Comparison of ENCODE assay signal across 15 mouse cellular contexts in the genomic region with DNA sequence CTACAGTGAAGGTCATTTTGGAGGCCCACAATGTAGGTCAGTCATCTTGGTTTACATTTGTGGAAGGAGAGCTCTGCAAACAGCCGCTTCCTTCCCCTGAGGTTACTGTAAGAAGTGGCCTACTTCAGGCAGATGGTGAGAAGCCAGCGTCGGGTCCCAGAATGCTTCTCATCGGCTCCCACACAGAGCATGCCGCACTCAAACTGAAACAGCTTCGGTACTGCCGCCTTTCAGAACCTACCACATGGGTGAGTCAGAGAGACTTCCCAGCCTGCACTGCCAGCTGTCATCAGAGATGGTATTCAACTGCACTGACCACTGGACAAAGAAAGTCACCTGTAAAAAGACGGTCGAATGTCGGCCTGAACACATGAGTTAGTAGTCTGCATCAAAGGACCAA. TPM values are rescaled to one million over a fixed set of nuclear protein-coding genes. Genes with fewer than 3 reads are reported as not detected.
DNase-seq lines count a peak whose midpoint lies in the region; ATAC-seq and TF ChIP-seq lines count a peak whose summit lies in the region.
"Had no signal": no experiment of that assay in that cellular context is flagged by ENCODE, and none has a peak within 500 bp of the region (broad histone marks: within the 10 kb centered on the region; RNA-seq: fewer than 3 reads in every experiment).

No protein-coding gene starts in this region.

- no peak overlapping the region for H3K4me2 ChIP-seq in liver, embryonic 11.5 days
- H3K4me2 ChIP-seq: hindbrain, embryonic 15.5 days; midbrain, embryonic 12.5 days; neural tube, embryonic 13.5 days had no signal

- TF ChIP-seq CTCF in left cerebral cortex, adult 2 months (IDR thresholded peaks at IDR 0.05): no peak

- no peak overlapping the region for H3K4me3 ChIP-seq in left cerebral cortex, adult 2 months
- no peak overlapping the region for H3K4me3 ChIP-seq in liver, embryonic 11.5 days (ENCODE audit: low read depth, low read length)
- H3K4me3 ChIP-seq: heart, adult 2 months; hindbrain, embryonic 15.5 days; midbrain, embryonic 12.5 days; neural tube, embryonic 13.5 days had no signal

- H3K27ac ChIP-seq in left cerebral cortex, adult 2 months: no peak overlapping the region
- H3K27ac ChIP-seq in liver, embryonic 11.5 days (ENCODE audit: low read depth, low read length): no peak overlapping the region
- H3K27ac ChIP-seq: heart, adult 2 months; hindbrain, embryonic 15.5 days; midbrain, embryonic 12.5 days; neural tube, embryonic 13.5 days had no signal

- H3K9me3 ChIP-seq in liver, embryonic 11.5 days (ENCODE audit: control insufficient read depth, low read length): no peaks in the 10 kb centered on the region
- H3K9me3 ChIP-seq: hindbrain, embryonic 15.5 days; midbrain, embryonic 12.5 days; neural tube, embryonic 13.5 days had no signal

- DNase-seq in CD4-positive, CD25-positive, alpha-beta regulatory T cell, adult 2 months (ENCODE audit: low read depth, low spot score): peak; percentile 3
- peak; percentile 9 for DNase-seq in CD4-positive helper T cell, adult 2 months (ENCODE audit: low read depth, low spot score)
- DNase-seq in frontal cortex, postnatal 36 days (ENCODE audit: low spot score in 2 of 2): peak; percentile 43 to 67
- peak; percentile 15 to 59 for DNase-seq in left cerebral cortex, adult 2 months (ENCODE audit: extremely low spot score in 1 of 2, low spot score in 2 of 2)
- DNase-seq in liver, embryonic 11.5 days (ENCODE audit: low spot score): no peak
- no peak for DNase-seq in urinary bladder, postnatal 25 days (ENCODE audit: low spot score)
- DNase-seq in B cell, adult 2 months: no peak
- DNase-seq: heart, adult 2 months; kidney, postnatal 14 days had no signal

- WGBS in liver, embryonic 11.5 days: 80% methylated on average over 10 of the region's 10 CpGs

- H3K36me3 ChIP-seq in liver, embryonic 11.5 days (ENCODE audit: control insufficient read depth, insufficient read depth, low read length): no peaks in the 10 kb centered on the region
- H3K36me3 ChIP-seq: hindbrain, embryonic 15.5 days; midbrain, embryonic 12.5 days; neural tube, embryonic 13.5 days had no signal

- intact Hi-C loops in left cerebral cortex, adult 2 months (cut with DNase I): no loop called here

- ATAC-seq in CD4-positive, CD25-positive, alpha-beta regulatory T cell, adult 4 months: no peak
- ATAC-seq in liver, embryonic 11.5 days (replicated peaks; ENCODE audit: low FRiP score): no peak

- H3K27me3 ChIP-seq in liver, embryonic 11.5 days (replicated peaks; ENCODE audit: control insufficient read depth, insufficient read depth, low read length): no peaks in the 10 kb centered on the region
- H3K27me3 ChIP-seq: hindbrain, embryonic 15.5 days; midbrain, embryonic 12.5 days; neural tube, embryonic 13.5 days had no signal

- H3K9ac ChIP-seq in liver, embryonic 11.5 days (ENCODE audit: low read depth, low read length): no peak overlapping the region
- H3K9ac ChIP-seq: hindbrain, embryonic 15.5 days; midbrain, embryonic 12.5 days; neural tube, embryonic 13.5 days had no signal

- no peaks in the 10 kb centered on the region for H3K4me1 ChIP-seq in liver, embryonic 11.5 days (replicated peaks; ENCODE audit: control insufficient read depth, insufficient read depth, low read length)
- H3K4me1 ChIP-seq: hindbrain, embryonic 15.5 days; midbrain, embryonic 12.5 days had no signal

RNA-seq across cellular contexts. Expression of a gene that starts 29.1 kb away (rescaled TPM):
- not detected for polyA plus RNA-seq in CD4-positive, CD25-positive, alpha-beta regulatory T cell, adult 4 months (2017; shearing (Covaris generic))
- not detected for total RNA-seq in left cerebral cortex, adult 2 months (2021)
- not detected in 2 replicates for polyA plus RNA-seq in liver, embryonic 11.5 days (2014; fragmentation: Nextera tagmentation; extraction: Ambion mirVana)
- total RNA-seq: heart, adult 2 months had no signal
- polyA plus RNA-seq: brain, embryonic 14.5 days; heart, adult 2 months; hindbrain, embryonic 15.5 days; liver, embryonic 16.5 days; midbrain, embryonic 12.5 days; neural tube, embryonic 13.5 days had no signal

RNA-seq across cellular contexts. Expression of a gene that starts 30.6 kb away (rescaled TPM):
- under 1 TPM in 1 of 2 experiments, not detected in 1; 0.35 TPM for polyA plus RNA-seq in CD4-positive, CD25-positive, alpha-beta regulatory T cell, adult 4 months (2017; shearing (Covaris generic))
- total RNA-seq in left cerebral cortex, adult 2 months (2021): not detected
- polyA plus RNA-seq in liver, embryonic 11.5 days (2014; fragmentation: Nextera tagmentation; extraction: Ambion mirVana): not detected in 2 replicates
- total RNA-seq: heart, adult 2 months had no signal
- polyA plus RNA-seq: heart, adult 2 months; hindbrain, embryonic 15.5 days; liver, embryonic 16.5 days; neural tube, embryonic 13.5 days had no signal

Comparison
In these comparisons a context has a peak if more than half of its experiments do, and no peak if none do; other contexts are left out.
1. DNase-seq: peak in CD4-positive, CD25-positive, alpha-beta regulatory T cell, adult 2 months (single experiment), CD4-positive helper T cell, adult 2 months (single experiment), frontal cortex, postnatal 36 days (2 of 2) and left cerebral cortex, adult 2 months (2 of 2); none in liver, embryonic 11.5 days (single experiment), urinary bladder, postnatal 25 days (single experiment) and B cell, adult 2 months (0 of 2).